Mouse (Mus musculus): ENCODE data around the gene Gm7694.

GRCm38 (mm10) chr1:170343081-170343480, 36.9 kb upstream of the Gm7694 start:
- TF ChIP-seq CTCF (IDR thresholded peaks at IDR 0.05; ENCODE audit: control insufficient read depth, insufficient read depth, insufficient replicate concordance, low read depth, low read length) = no peak
- TF ChIP-seq POLR2A (IDR thresholded peaks at IDR 0.05; ENCODE audit: control insufficient read depth, low read depth, low read length) = no peak

Measured in testis, adult 2 months (tissue).